Mouse (Mus musculus) ES-Bruce4 (cell line): ENCODE data around the gene Prss50.

ENCODE experiments used
- CTCF ChIP-seq: IDR thresholded peaks from one replicate; pipeline ENCODE4 v1.8.1; 2011; ENCODE audit warnings: low read depth, low read length
- EP300 ChIP-seq: IDR thresholded peaks from 2 replicates; pipeline ENCODE4 v1.6.1; 2011; ENCODE audit warnings: low read depth, low read length; ENCODE audit not compliant: insufficient read depth

GRCm38 (mm10) chr9:110896595-110896994 lies 38.8 kb downstream of the Prss50 start:
- TF ChIP-seq CTCF, result no peak
- no peak for TF ChIP-seq EP300
